ENCODE assay signal across 8 mouse cellular contexts in genomic region chr5:106457111-106457925, GRCm38 (mm10). TPM values are rescaled to one million over a fixed set of nuclear protein-coding genes. Genes with fewer than 3 reads are reported as not detected.
DNase-seq lines count a peak whose midpoint lies in the region; ATAC-seq lines count a peak whose summit lies in the region.

No protein-coding gene starts in this region.

- no peak for DNase-seq in kidney, postnatal 25 days
- DNase-seq in embryo, embryonic 11 days, result peak; percentile 56
- DNase-seq in hindbrain, embryonic 14.5 days (ENCODE audit: low spot score), result no peak
- no peak for DNase-seq in frontal cortex, postnatal 25 days (ENCODE audit: low spot score in 2 of 2)
- DNase-seq in thymus, postnatal 10 days (ENCODE audit: low spot score in 2 of 2), result no peak
- no peak for DNase-seq in spleen, adult 18-20 months

- no peak overlapping the region for H3K27ac ChIP-seq in kidney, embryonic 15.5 days
- peak overlapping the region; percentile 7; the same call in 1 of the 2 replicates for H3K27ac ChIP-seq in hindbrain, embryonic 14.5 days
- peak overlapping the region; percentile 39 for H3K27ac ChIP-seq in neural tube, embryonic 14.5 days (ENCODE audit: low read depth, low read length)

- under 1% methylated on average over 63 of the region's 63 CpGs for WGBS in kidney, embryonic 15.5 days
- under 1% methylated on average over 63 of the region's 63 CpGs for WGBS in hindbrain, embryonic 14.5 days
- under 1% methylated on average over 63 of the region's 63 CpGs for WGBS in neural tube, embryonic 14.5 days

- peaks cover 34% of the 10 kb centered on the region for H3K4me1 ChIP-seq in kidney, embryonic 15.5 days
- peaks cover 4% of the 10 kb centered on the region; the same call in 1 of the 2 replicates for H3K4me1 ChIP-seq in hindbrain, embryonic 14.5 days (replicated peaks; ENCODE audit: control insufficient read depth, insufficient read depth, low read length)
- H3K4me1 ChIP-seq in neural tube, embryonic 14.5 days (ENCODE audit: control insufficient read depth, insufficient read depth, low read length), result peaks cover 8% of the 10 kb centered on the region; the same call in 1 of the 2 replicates

- H3K9me3 ChIP-seq in kidney, embryonic 15.5 days (replicated peaks), result no peaks in the 10 kb centered on the region
- H3K9me3 ChIP-seq in hindbrain, embryonic 14.5 days (ENCODE audit: control insufficient read depth, low read length), result no peaks in the 10 kb centered on the region
- H3K9me3 ChIP-seq in neural tube, embryonic 14.5 days (ENCODE audit: control insufficient read depth, low read length), result no peaks in the 10 kb centered on the region

- H3K27me3 ChIP-seq in kidney, embryonic 15.5 days, result peaks cover 95% of the 10 kb centered on the region
- H3K27me3 ChIP-seq in hindbrain, embryonic 14.5 days (ENCODE audit: control insufficient read depth, insufficient read depth, low read length), result peaks cover 87% of the 10 kb centered on the region
- H3K27me3 ChIP-seq in neural tube, embryonic 14.5 days (ENCODE audit: control insufficient read depth, insufficient read depth, low read length), result peaks cover 71% of the 10 kb centered on the region

- H3K4me3 ChIP-seq in kidney, embryonic 15.5 days (replicated peaks), result peak overlapping the region; percentile 52
- H3K4me3 ChIP-seq in hindbrain, embryonic 14.5 days (replicated peaks; ENCODE audit: low read length), result peak overlapping the region; percentile 33
- peak overlapping the region; percentile 7; the same call in 1 of the 2 replicates for H3K4me3 ChIP-seq in neural tube, embryonic 14.5 days (ENCODE audit: low read depth, low read length)

- H3K9ac ChIP-seq in kidney, embryonic 15.5 days, result no peak overlapping the region
- no peak overlapping the region for H3K9ac ChIP-seq in hindbrain, embryonic 14.5 days
- H3K9ac ChIP-seq in neural tube, embryonic 14.5 days (replicated peaks; ENCODE audit: low read depth, low read length), result peak overlapping the region; percentile 21; the same call in 1 of the 2 replicates

- no peak for ATAC-seq in kidney, embryonic 15.5 days (replicated peaks; ENCODE audit: low FRiP score)
- ATAC-seq in hindbrain, embryonic 14.5 days (ENCODE audit: low FRiP score), result no peak
- ATAC-seq in neural tube, embryonic 14.5 days (ENCODE audit: low read depth), result no peak

- peak overlapping the region; percentile 91 for H3K4me2 ChIP-seq in kidney, embryonic 15.5 days
- peak overlapping the region; percentile 60 for H3K4me2 ChIP-seq in hindbrain, embryonic 14.5 days (replicated peaks)
- H3K4me2 ChIP-seq in neural tube, embryonic 14.5 days (ENCODE audit: low read depth, low read length), result no peak overlapping the region

- no peaks in the 10 kb centered on the region for H3K36me3 ChIP-seq in kidney, embryonic 15.5 days
- no peaks in the 10 kb centered on the region for H3K36me3 ChIP-seq in hindbrain, embryonic 14.5 days (replicated peaks; ENCODE audit: control insufficient read depth, insufficient read depth)
- no peaks in the 10 kb centered on the region for H3K36me3 ChIP-seq in neural tube, embryonic 14.5 days (ENCODE audit: control insufficient read depth, insufficient read depth, low read length)

RNA-seq across cellular contexts. Expression of gene Barhl2, which starts 0.6 kb away (rescaled TPM):
- polyA plus RNA-seq in kidney, embryonic 15.5 days (2015; fragmentation: Nextera tagmentation; extraction: Ambion mirVana), result not detected in 2 replicates
- polyA plus RNA-seq in hindbrain, embryonic 14.5 days (2014; fragmentation: Nextera tagmentation; extraction: Ambion mirVana), result 1.1 and 2.3 TPM in 2 replicates
- 2.6 and 2.7 TPM in 2 replicates for polyA plus RNA-seq in neural tube, embryonic 14.5 days (2014; fragmentation: Nextera tagmentation; extraction: Ambion mirVana)
